Mouse (Mus musculus): ENCODE results near the gene Mrpl54. TPM values are rescaled to one million over a fixed set of nuclear protein-coding genes. Genes with fewer than 3 reads are reported as not detected.

Gene Mrpl54
- total and polyA plus RNA-seq, 3 experiments: 137 to 421 (median 157) TPM

DNA sequence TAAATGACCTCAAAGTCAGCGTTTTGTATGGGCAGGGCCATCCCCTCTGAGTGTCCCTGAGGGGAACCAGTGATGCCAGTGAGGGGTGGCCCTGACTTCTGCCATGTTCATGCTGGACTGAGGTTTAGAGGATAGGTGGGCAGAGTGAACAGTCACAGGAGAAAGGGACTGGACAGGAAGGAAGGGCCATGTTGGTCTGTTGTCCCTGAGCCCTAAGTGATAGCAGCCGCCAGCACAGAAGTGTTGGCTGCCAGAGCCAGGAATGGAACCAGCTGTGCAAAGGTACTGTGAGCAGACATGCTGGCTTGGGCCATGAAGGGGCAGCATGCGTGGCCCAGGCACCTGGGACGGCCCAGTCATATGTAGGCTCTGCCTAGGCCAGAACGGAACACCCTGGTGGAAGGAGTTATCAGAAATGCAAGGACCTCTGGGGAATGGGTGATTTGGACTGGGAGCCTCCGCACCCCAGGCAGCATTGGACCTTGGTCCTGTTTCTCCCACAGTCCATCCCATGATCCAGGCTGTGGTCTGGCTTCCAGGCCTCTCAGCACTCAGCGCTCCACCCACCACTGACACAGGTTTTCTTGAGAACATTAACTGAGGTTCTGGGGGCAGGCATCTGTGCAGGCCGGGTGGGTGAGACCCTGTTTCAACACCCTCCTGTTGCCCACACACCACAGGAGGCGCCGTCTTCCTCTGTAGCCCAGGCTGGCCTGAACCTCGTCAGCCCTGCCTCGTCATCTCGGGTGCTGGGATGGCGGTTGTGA is 33.0 kb upstream of the Mrpl54 start:
- H3K4me1 ChIP-seq (ENCODE audit: control insufficient read depth in 1 of 2, insufficient read depth in 2 of 2, low read length in 2 of 2): peaks cover 1 to 10% of the 10 kb centered on the region in 2 experiments; a peak in 3 of 4 replicates
- H3K9ac ChIP-seq (ENCODE audit: control insufficient read depth, low read depth, low read length, poor library complexity, severe bottlenecking): no peak overlapping the region
- peaks cover 61% of the 10 kb centered on the region for H3K79me2 ChIP-seq (ENCODE audit: control insufficient read depth, insufficient read depth, low read length, poor library complexity)
- H3K36me3 ChIP-seq (ENCODE audit: control insufficient read depth in 1 of 2, insufficient read depth in 2 of 2, low read length in 2 of 2): peaks cover 0 to 1% of the 10 kb centered on the region in 2 experiments; a peak in 1 of 4 replicates
- TF ChIP-seq RAD21 (IDR thresholded peaks at IDR 0.05; ENCODE audit: low read depth, low read length) (no peak), USF2 (IDR thresholded peaks at IDR 0.05; ENCODE audit: borderline replicate concordance in 1 of 2, insufficient read depth in 1 of 2, low read depth in 1 of 2, low read length in 2 of 2) (no peak), ZKSCAN1 (IDR thresholded peaks at IDR 0.05; ENCODE audit: low read depth, low read length) (no peak), RCOR1 (IDR thresholded peaks at IDR 0.05; ENCODE audit: low read depth, low read length) (no peak), MYB (IDR thresholded peaks at IDR 0.05; ENCODE audit: low read depth, low read length) (no peak), NELFE (IDR thresholded peaks at IDR 0.05; ENCODE audit: low read depth, low read length) (no peak), CTCF (IDR thresholded peaks at IDR 0.05 in 2 of 3, conservative IDR thresholded peaks at IDR 0.05 in 1 of 3; ENCODE audit: control insufficient read depth in 1 of 3, insufficient read depth in 1 of 3, low read depth in 2 of 3, low read length in 3 of 3, poor library complexity in 1 of 3, severe bottlenecking in 1 of 3) (no peak), POLR2AphosphoS5 (IDR thresholded peaks at IDR 0.05; ENCODE audit: borderline replicate concordance, low read depth, low read length) (no peak), HCFC1 (IDR thresholded peaks at IDR 0.05; ENCODE audit: low read depth, low read length) (no peak), POLR2AphosphoS2 (IDR thresholded peaks at IDR 0.05; ENCODE audit: low read length) (no peak), BHLHE40 (IDR thresholded peaks at IDR 0.05; ENCODE audit: borderline replicate concordance, low read depth, low read length) (no peak), MAZ (IDR thresholded peaks at IDR 0.05; ENCODE audit: low read depth, low read length) (no peak), GATA1 (IDR thresholded peaks at IDR 0.05; ENCODE audit: low read depth, low read length) (no peak), TCF12 (IDR thresholded peaks at IDR 0.05; ENCODE audit: low read depth, low read length) (no peak), SIN3A (IDR thresholded peaks at IDR 0.05; ENCODE audit: low read length) (no peak), UBTF (IDR thresholded peaks at IDR 0.05; ENCODE audit: borderline replicate concordance, insufficient read depth, low read depth, low read length) (no peak), USF1 (IDR thresholded peaks at IDR 0.05; ENCODE audit: low read depth, low read length) (no peak), MAFK (IDR thresholded peaks at IDR 0.05; ENCODE audit: borderline replicate concordance, low read depth, low read length) (no peak), MYC (IDR thresholded peaks at IDR 0.05; ENCODE audit: low read depth, low read length) (no peak)
- H3K4me3 ChIP-seq (ENCODE audit: control insufficient read depth in 1 of 2, insufficient read depth in 1 of 2, low read depth in 2 of 2, low read length in 2 of 2): no peak overlapping the region
- no peak for DNase-seq (ENCODE audit: low read depth, low spot score)
- no peak overlapping the region for H3K27ac ChIP-seq (ENCODE audit: control insufficient read depth, low read depth, low read length)
- no peaks in the 10 kb centered on the region for H3K27me3 ChIP-seq (ENCODE audit: control insufficient read depth in 1 of 2, insufficient read depth in 2 of 2, low read length in 2 of 2)
- no peaks in the 10 kb centered on the region for H3K9me3 ChIP-seq (replicated peaks; ENCODE audit: insufficient read depth, low read length)

Data from MEL (cell line).